Mouse (Mus musculus) cerebellum, adult 2 months (tissue): Measurements from ENCODE around the gene Akt1. TPM values are rescaled to one million over a fixed set of nuclear protein-coding genes. Genes with fewer than 3 reads are reported as not detected.

Source experiments
- DNase-seq, 2 experiments: peaks; one replicate each; pipeline ENCODE4 v3.0.0; 2021
- H3K27ac ChIP-seq: fragments of 200-500 bp; 2 replicates; pipeline ENCODE4 v1.5.1; 2012; ENCODE audit warnings: low read length, control low read depth, inconsistent platforms; ENCODE audit not compliant: insufficient read depth
- H3K27me3 ChIP-seq: fragments of 200-500 bp; 2 replicates; pipeline ENCODE4 v1.6.1; 2012; ENCODE audit warnings: inconsistent platforms, mild to moderate bottlenecking, low read length, moderate library complexity; ENCODE audit not compliant: control insufficient read depth, insufficient read depth
- H3K4me1 ChIP-seq: fragments of 200-500 bp; 2 replicates; pipeline ENCODE4 v1.6.1; 2011; ENCODE audit warnings: low read length; ENCODE audit not compliant: control insufficient read depth, insufficient read depth
- H3K4me3 ChIP-seq: fragments of 200-500 bp; replicated peaks from 2 replicates; pipeline ENCODE3; 2011; ENCODE audit warnings: mild to moderate bottlenecking, low read depth, low read length, control low read depth; ENCODE audit not compliant: insufficient read depth
- CTCF ChIP-seq: fragments of 200-500 bp; IDR thresholded peaks from 2 replicates; pipeline ENCODE4 v1.5.1; 2011; ENCODE audit warnings: low read depth, mild to moderate bottlenecking, control low read depth, low read length, moderate library complexity, borderline replicate concordance; ENCODE audit not compliant: insufficient read depth
- POLR2A ChIP-seq: fragments of 200-500 bp; IDR thresholded peaks from 2 replicates; pipeline ENCODE4 v1.6.1; 2011; ENCODE audit warnings: low read length, control low read depth, borderline replicate concordance; ENCODE audit not compliant: insufficient read depth
- WGBS: fragments of 180-500 bp; shearing (Covaris S2); methylation state at CpG from one replicate; pipeline ENCODE4 v1.1.7; 2018; 5-methylcytosine and 5-hydroxymethylcytosine counted together
- polyA plus RNA-seq: library from polyadenylated mRNA; depleted of rRNA; stranded (reverse); fragments of >200 nt; gene quantifications from 2 replicates; pipeline ENCODE4 v1.2.3, GENCODE M21; 2012

Akt1 gene
- polyA plus RNA-seq, 1 experiment, result 177 TPM

GRCm38 (mm10) chr12:112667619-112668297, 6.9 kb downstream of the Akt1 start:
- 52% methylated on average over 10 of the region's 10 CpGs for WGBS
- H3K27ac ChIP-seq, result no peak overlapping the region
- DNase-seq, result no peak
- TF ChIP-seq POLR2A (no peak), CTCF (no peak)
- no peak overlapping the region for H3K4me3 ChIP-seq
- no peaks in the 10 kb centered on the region for H3K27me3 ChIP-seq
- H3K4me1 ChIP-seq, result peaks cover 46% of the 10 kb centered on the region

- no peak for TF ChIP-seq POLR2A
- TF ChIP-seq CTCF, result no peak
- no peak overlapping the region for H3K4me3 ChIP-seq
- peaks cover 41% of the 10 kb centered on the region for H3K4me1 ChIP-seq
- 70% methylated on average over 9 of the region's 9 CpGs for WGBS
- H3K27ac ChIP-seq, result no peak overlapping the region
- no peak for DNase-seq
- H3K27me3 ChIP-seq, result no peaks in the 10 kb centered on the region
These were observed 8.7 kb downstream of the Akt1 start for GRCm38 (mm10) chr12:112665881-112666544.

DNA sequence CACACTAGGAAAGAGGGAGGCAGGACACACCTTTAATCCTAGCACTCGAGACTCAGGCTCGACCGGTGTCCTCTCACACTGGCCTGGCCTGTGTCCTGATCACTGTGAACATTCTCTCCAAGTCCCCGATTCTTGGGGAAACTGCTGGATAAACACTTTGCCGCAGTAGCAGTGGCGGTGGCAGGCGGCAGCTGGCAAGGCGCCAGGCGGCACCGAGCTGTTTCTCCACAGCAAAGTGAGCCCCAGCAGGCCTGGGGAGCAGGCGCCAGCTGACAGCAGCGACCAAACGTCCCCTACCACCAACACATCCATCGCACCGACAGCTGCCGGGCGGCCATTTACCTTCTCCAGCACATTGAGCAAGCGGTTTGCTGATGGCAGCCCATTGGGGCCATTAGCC, 9.2 kb downstream of the Akt1 start:
- 20% methylated on average over 18 of the region's 18 CpGs for WGBS
- H3K4me3 ChIP-seq, result no peak overlapping the region
- DNase-seq, result peak; percentile 61 to 67
- no peak for TF ChIP-seq POLR2A
- no peak for TF ChIP-seq CTCF
- no peak overlapping the region for H3K27ac ChIP-seq
- no peaks in the 10 kb centered on the region for H3K27me3 ChIP-seq
- peaks cover 41% of the 10 kb centered on the region for H3K4me1 ChIP-seq

GRCm38 (mm10) chr12:112664656-112665055, 10.0 kb downstream of the Akt1 start:
- no peak for TF ChIP-seq POLR2A
- TF ChIP-seq CTCF, result no peak
- H3K27me3 ChIP-seq, result no peaks in the 10 kb centered on the region
- no peak for DNase-seq
- H3K4me3 ChIP-seq, result no peak overlapping the region
- 14% methylated on average over 5 of the region's 5 CpGs for WGBS
- H3K4me1 ChIP-seq, result peaks cover 41% of the 10 kb centered on the region
- H3K27ac ChIP-seq, result no peak overlapping the region

- Histone ChIP-seq H3K27ac (no peak overlapping the region), H3K27me3 (no peaks in the 10 kb centered on the region), H3K4me3 (no peak overlapping the region), H3K4me1 (peaks cover 41% of the 10 kb centered on the region)
- TF ChIP-seq CTCF (no peak), POLR2A (no peak)
- no peak for DNase-seq
- 34% methylated on average over 2 of the region's 2 CpGs for WGBS
These were observed 10.6 kb downstream of the Akt1 start for GRCm38 (mm10) chr12:112664124-112664523.

DNA sequence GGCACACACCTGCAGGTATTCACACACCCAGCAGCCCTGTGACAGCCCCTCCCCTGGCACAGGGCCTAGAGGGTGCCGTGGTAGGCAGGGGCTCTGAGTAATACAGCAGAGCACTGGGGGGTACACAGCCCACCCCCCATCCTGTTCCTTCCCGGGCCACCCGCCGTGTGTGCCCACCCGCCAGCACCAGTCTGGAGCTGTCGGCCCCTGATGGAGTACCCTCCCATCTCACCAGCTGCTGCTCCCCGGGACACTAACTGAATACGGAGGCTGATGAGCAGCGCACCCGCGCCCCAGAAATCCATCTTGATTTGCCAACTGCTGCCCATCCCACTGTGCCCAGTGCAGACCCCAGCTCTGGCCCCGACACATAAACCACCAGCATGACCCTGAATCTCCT, 11.0 kb downstream of the Akt1 start:
- H3K4me3 ChIP-seq, result no peak overlapping the region
- 32% methylated on average over 12 of the region's 12 CpGs for WGBS
- DNase-seq, result no peak
- TF ChIP-seq CTCF (no peak), POLR2A (no peak)
- peaks cover 45% of the 10 kb centered on the region for H3K4me1 ChIP-seq
- no peaks in the 10 kb centered on the region for H3K27me3 ChIP-seq
- no peak overlapping the region for H3K27ac ChIP-seq

GRCm38 (mm10) chr12:112663303-112663702, 11.4 kb downstream of the Akt1 start:
- peaks cover 48% of the 10 kb centered on the region for H3K4me1 ChIP-seq
- no peak overlapping the region for H3K4me3 ChIP-seq
- 64% methylated on average over 11 of the region's 11 CpGs for WGBS
- no peaks in the 10 kb centered on the region for H3K27me3 ChIP-seq
- no peak overlapping the region for H3K27ac ChIP-seq
- TF ChIP-seq POLR2A (no peak), CTCF (no peak)
- no peak for DNase-seq

GRCm38 (mm10) chr12:112661851-112662250, 12.8 kb downstream of the Akt1 start:
- no peak for TF ChIP-seq CTCF
- WGBS, result 65% methylated on average over 9 of the region's 9 CpGs
- Histone ChIP-seq H3K27ac (no peak overlapping the region), H3K27me3 (no peaks in the 10 kb centered on the region), H3K4me3 (no peak overlapping the region), H3K4me1 (peaks cover 43% of the 10 kb centered on the region)
- no peak for DNase-seq
